Mouse (Mus musculus) erythroblast, embryonic 14.5 days (primary cell): Measurements from ENCODE around the gene Adgrd1.

ENCODE experiments used
- GATA1 ChIP-seq: IDR thresholded peaks from 2 replicates; pipeline ENCODE4 v1.6.1; 2012; ENCODE audit warnings: low read length, inconsistent platforms, mixed read lengths
- TAL1 ChIP-seq: IDR thresholded peaks from 3 replicates; pipeline ENCODE4 v1.6.1; 2012; ENCODE audit warnings: low read length, inconsistent platforms, mixed read lengths

- TF ChIP-seq TAL1 (no peak), GATA1 (no peak)
Measured at GRCm38 (mm10) chr5:129064186-129064585, 32.4 kb upstream of the Adgrd1 start.
